Mouse (Mus musculus) neutrophil, adult 5-6 weeks (primary cell): ENCODE data around the gene Slc4a5. TPM values are rescaled to one million over a fixed set of nuclear protein-coding genes. Genes with fewer than 3 reads are reported as not detected.
A peak's percentile ranks its signal among the peaks of the same experiment; 100 is the strongest.
"Not testable (repeated sequence)": the region's sequence is repeated elsewhere in the genome, so short reads cannot be mapped to it uniquely, and the experiment has no call there.

Experiments used
- ATAC-seq: fragments of 151-379, 151-347 bp; 2 replicates; pipeline ENCODE4 v1.8.0; 2017; ENCODE audit warnings: mild to moderate bottlenecking, moderate TSS enrichment; ENCODE audit not compliant: insufficient number of reproducible peaks, poor library complexity, low FRiP score, severe bottlenecking; ENCODE audit errors: extremely low read depth
- total RNA-seq: library from RNA; stranded (forward); fragments of 200-1000 nt; gene quantifications from 2 replicates; pipeline ENCODE4 v1.2.3, GENCODE M21; 2017

Slc4a5 gene
- total RNA-seq, 1 experiment from 2014 or later = not detected

DNA sequence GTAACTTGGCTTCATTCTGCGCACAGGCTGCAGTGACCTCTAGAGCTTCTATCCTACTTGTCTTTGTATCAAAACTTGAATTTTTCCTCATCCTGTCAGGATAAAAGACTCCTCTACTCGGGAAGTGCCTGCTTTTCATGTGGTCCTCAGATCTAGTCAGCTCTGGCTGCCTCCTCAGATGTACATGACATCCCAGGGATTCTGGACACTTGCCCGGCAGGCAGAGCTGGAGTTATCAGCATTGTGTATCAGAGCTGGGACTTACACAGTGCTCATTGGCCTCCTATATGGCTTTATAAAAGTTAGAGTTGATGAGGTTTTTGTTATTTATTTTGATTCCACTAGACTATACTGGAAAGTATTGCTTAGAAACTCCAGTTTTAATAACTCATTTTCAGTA, 121.8 kb downstream of the Slc4a5 start:
- ATAC-seq = no peak

- no peak for ATAC-seq
These were observed 123.3 kb downstream of the Slc4a5 start for GRCm38 (mm10) chr6:83342957-83343356.

DNA sequence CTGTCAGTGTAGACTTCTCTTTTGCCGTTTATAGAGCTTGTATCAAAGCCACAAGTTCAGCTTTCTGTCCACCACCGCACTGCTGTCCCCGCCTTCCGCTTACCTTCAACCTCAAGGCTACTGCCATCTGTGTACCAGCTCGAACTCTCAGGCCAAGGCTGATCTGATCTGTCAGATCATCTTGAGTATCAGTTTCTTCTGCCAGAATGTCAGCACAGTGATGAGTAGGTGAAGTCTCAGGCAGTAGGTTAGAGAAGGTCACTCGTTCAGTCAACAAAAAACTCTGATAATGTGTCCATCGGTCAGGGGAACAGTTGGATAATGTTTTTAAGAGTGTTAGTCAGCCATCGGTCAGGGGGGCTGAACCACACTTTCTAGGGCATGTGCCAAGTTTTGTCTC, 125.7 kb downstream of the Slc4a5 start:
- not testable (repeated sequence) for ATAC-seq

GRCm38 (mm10) chr6:83347916-83348315, 128.3 kb downstream of the Slc4a5 start:
- ATAC-seq = no peak

DNA sequence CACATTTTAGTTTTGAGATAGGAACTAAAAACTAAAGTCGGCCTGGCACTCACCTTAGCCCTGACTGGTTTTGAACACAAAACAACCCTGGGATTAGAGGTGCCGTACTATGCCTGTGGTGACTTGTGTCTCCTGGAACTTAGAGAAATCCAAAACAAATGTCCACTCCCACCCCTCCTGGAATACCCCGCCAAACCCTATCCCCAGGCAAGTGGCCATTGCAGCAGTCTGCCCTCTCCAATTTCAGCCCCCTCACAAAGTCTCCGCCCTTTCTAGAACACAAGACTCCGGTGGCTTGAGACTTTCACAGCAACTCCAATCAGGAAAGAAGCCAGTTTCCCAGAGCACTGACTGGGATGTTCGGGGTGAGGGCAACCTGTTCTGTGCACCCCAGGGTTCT, 129.2 kb downstream of the Slc4a5 start, which contains the start of gene Bola3:
Bola3 (plus strand) TSS at position 275 of the 400 bp plus-strand sequence.
- ATAC-seq = no peak

GRCm38 (mm10) chr6:83349274-83349958, 129.8 kb downstream of the Slc4a5 start:
- ATAC-seq = peak; percentile 93

DNA sequence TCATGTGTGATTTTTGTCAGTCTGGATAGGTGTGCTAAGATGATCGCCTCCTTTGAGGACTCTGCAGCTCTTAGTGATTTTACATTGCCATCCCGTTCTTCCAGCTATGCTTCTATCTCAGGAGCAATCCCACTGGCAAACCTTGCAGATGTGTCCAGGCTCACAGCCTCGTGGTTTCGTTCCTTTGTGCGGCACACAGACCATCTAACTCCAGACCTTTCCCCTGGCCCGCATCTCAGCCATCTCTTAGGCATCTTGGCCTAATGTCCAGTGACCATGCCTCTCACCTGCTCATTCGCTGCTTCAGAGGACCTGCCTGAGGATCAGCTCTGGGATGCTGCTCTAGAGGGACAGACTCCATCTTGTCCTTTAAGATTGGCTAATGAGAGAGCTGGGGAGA, 130.5 kb downstream of the Slc4a5 start:
- ATAC-seq = no peak

DNA sequence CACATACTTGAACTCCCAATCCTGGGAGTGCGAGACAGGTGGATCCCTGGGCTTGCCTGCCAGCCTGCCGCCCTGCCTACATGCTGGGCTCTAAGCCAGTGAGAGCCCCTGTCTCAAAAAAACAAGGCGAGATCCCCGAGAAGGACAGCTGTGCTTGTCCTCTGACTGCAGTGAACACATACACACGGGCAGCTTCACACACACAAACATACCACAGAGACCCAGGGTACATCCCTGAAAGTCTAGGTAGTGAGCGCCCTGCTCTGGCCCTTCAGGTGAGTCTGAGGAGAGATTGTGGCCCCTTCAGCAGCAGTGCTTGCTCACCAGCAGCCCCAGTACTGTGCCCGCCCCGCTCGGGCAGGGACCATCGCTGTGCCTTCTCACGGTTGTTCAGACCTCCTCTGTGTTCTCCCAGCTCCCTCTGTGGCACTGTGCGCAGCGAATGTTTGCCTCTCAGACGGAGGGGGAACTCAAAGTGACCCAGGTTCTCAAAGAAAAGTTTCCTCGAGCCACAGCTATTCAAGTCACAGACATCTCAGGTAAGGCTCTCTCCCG, 131.3 kb downstream of the Slc4a5 start:
- no peak for ATAC-seq

- ATAC-seq = no peak
These were observed 132.0 kb downstream of the Slc4a5 start for GRCm38 (mm10) chr6:83351490-83352160.

DNA sequence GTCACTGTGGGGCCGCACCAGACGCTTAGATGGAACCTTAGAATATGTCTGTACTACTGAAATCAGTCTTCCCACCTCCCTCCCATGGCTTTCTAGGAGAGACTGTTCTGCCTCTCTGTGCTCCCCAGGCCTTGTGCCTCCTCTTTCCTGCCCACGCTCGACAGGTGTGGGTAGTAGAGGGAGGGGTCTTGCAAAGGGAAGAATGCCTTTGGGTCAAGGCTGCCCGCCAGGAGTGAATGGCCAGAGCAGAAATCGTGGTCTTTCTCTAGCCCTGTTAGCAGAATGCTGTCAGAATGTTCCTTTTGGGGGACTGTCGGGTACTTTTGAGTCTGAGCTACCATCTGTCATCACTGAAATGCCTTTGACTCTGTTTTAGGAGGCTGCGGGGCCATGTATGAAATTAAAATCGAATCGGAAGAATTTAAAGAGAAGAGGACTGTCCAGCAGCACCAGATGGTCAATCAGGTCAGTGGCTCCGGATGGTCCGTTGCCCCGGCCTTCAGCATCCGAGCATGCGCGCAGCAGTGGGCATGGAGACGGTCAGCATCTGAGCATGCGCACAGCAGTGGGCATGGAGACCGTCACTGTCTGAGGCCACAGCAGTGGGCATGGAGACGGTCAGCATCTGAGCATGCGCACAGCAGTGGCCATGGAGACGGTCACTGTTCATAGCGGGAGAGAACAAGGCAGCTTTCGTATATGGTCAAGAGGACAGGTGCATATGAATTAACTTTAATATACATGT, 133.2 kb downstream of the Slc4a5 start:
- no peak for ATAC-seq

Other genes with a start within 250 kb of the Slc4a5 start
- 20.7 and 25.4 TPM in 2 replicates for gene Dok1, start 186.4 kb upstream of the Slc4a5 start, total RNA-seq
- gene Loxl3, start 185.7 kb upstream of the Slc4a5 start, total RNA-seq = 0.47 and 0.74 TPM in 2 replicates
- gene Aup1, start 165.3 kb upstream of the Slc4a5 start, total RNA-seq = 221 and 242 TPM in 2 replicates
- gene Htra2, start 164.6 kb upstream of the Slc4a5 start, total RNA-seq = 33.3 and 36.1 TPM in 2 replicates
- 2.5 and 4.3 TPM in 2 replicates for gene Dqx1, start 162.0 kb upstream of the Slc4a5 start, total RNA-seq
- gene Tlx2, start 149.5 kb upstream of the Slc4a5 start, total RNA-seq = not detected in 2 replicates
- 9.5 and 15.0 TPM in 2 replicates for gene Pcgf1, start 142.0 kb upstream of the Slc4a5 start, total RNA-seq
- not detected in 2 replicates for gene Lbx2, start 133.5 kb upstream of the Slc4a5 start, total RNA-seq
- gene Ccdc142, start 118.2 kb upstream of the Slc4a5 start, total RNA-seq = 8.6 and 11.9 TPM in 2 replicates
- 6.6 and 7.6 TPM in 2 replicates for gene Gm42688, start 118.2 kb upstream of the Slc4a5 start, total RNA-seq
- 8.8 and 20.5 TPM in 2 replicates for gene Mrpl53, start 110.8 kb upstream of the Slc4a5 start, total RNA-seq
- gene Mogs, start 104.3 kb upstream of the Slc4a5 start, total RNA-seq = 36.2 and 36.5 TPM in 2 replicates
- 79.6 and 83.8 TPM in 2 replicates for gene Wbp1, start 98.3 kb upstream of the Slc4a5 start, total RNA-seq
- gene Ino80b, start 94.4 kb upstream of the Slc4a5 start, total RNA-seq = 52.8 and 57.5 TPM in 2 replicates
- gene Rtkn, start 84.4 kb upstream of the Slc4a5 start, total RNA-seq = not detected in 2 replicates
- 0.49 TPM in 1 of 2 replicates, not detected in the other for gene Wdr54, start 63.4 kb upstream of the Slc4a5 start, total RNA-seq
- gene 1700003E16Rik, start 63.4 kb upstream of the Slc4a5 start, total RNA-seq = not detected in 2 replicates
- gene Dctn1, start 53.9 kb upstream of the Slc4a5 start, total RNA-seq = 80.4 and 83.4 TPM in 2 replicates
- gene Mthfd2, start 106.1 kb downstream of the Slc4a5 start, total RNA-seq = 8.4 and 10.6 TPM in 2 replicates
- 245 and 270 TPM in 2 replicates for gene Mob1a, start 106.2 kb downstream of the Slc4a5 start, total RNA-seq
- 24.7 and 25.7 TPM in 2 replicates for gene Bola3, start 129.3 kb downstream of the Slc4a5 start, total RNA-seq
- 37.2 and 39.9 TPM in 2 replicates for gene Tet3, start 239.3 kb downstream of the Slc4a5 start, total RNA-seq